Mouse (Mus musculus): ENCODE data around the gene Ift81. TPM values are rescaled to one million over a fixed set of nuclear protein-coding genes. Genes with fewer than 3 reads are reported as not detected.

Ift81 gene
- total RNA-seq, 2 experiments from 2014 or later = 3.7 to 6.2 TPM

- intact Hi-C loops (cut with DNase I; ENCODE audit: low total_unique reads) = no loop called here
- DNase-seq = no peak
Observed at GRCm38 (mm10) chr5:122635228-122635627, 20.9 kb upstream of the Ift81 start.

GRCm38 (mm10) chr5:122627243-122627642 is 12.9 kb upstream of the Ift81 start:
- intact Hi-C loops (cut with DNase I; ENCODE audit: low total_unique reads) = loop anchor here (10.0 kb wide), 1 partner anchor 82 kb away; no protein-coding TSS in a partner anchor
- DNase-seq = peak; percentile 85

DNA sequence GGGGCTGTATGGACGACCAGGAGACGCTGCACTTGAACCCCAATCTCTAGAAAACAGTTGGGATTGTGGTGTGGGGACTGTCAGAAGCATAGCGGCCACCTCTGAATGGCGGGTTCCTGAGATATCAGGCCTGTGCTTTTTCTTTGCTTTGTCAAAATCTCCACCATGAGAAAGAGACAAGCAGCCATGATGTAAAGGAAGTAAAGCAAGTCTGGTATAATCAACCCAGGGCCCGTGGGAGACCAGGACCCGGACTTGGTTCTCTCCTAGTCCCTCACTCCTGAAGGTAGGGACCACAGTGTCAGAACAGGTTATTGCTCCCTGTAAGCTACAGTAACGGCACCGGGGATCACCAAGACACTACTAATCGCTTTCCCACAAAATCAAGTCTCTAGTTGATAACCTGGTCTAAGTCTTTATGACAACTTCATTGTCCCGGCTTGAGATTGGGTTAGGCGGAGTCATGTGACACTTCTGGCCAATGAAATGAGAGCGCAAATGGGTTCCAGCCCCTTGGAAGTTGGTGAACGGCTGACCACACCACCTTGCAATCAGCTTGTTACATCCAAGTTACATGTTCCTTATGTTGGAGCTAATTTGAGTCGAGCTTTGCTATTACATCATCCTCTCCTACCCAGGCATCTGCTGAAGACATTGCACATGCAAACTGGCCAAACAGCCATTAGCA is 11.4 kb upstream of the Ift81 start:
- no peak for DNase-seq
- intact Hi-C loops (cut with DNase I; ENCODE audit: low total_unique reads) = loop anchor here (2.0 to 10.0 kb wide), 2 partner anchors 81 to 225 kb away; no protein-coding TSS in a partner anchor

DNA sequence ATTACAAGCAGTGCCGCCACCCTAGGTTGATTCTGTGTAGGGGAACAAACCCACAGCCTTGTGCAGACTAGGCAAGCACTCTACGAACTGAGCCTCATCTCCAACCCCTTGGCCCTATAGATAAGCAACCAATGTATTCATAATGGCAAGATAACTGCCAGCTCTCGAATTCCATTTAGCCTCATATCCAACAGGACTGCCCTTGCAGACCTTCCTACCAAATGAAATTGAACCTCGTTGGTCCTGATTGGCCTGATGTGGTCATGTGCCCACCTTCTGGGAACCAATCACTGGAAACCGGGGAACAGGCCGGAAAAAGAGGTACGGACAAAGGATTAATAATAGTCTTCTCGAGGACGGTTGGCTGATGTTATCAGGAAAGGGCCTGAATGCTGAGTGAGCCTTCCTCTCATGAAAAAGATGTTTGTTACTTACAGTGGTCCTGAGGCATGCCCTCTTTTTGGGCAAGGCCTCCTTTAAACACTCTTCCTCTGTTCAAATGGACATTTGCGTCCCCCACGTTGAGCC is 10.7 kb upstream of the Ift81 start:
- intact Hi-C loops (cut with DNase I; ENCODE audit: low total_unique reads) = loop anchor here (2.0 to 10.0 kb wide), 2 partner anchors 80 to 224 kb away; no protein-coding TSS in a partner anchor
- no peak for DNase-seq

DNA sequence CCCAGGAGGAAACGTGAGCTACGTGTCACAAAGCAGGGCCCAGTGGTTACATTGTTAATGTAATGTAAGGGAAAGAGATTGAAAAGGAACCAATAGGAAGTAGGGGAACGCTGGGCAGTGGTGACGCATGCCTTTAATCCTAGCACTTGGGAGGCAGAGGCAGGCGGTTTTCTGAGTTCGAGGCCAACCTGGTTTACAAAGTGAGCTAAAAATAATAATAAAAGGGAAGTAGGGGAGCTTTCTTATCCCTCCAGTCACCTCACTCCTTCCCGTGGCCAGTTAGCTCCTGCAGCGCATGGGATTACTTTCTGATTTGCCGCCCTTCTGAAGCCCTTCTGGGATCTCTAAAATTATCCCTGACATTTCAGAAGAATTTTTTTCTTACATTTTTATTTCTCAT is 9.5 kb upstream of the Ift81 start:
- DNase-seq = no peak
- intact Hi-C loops (cut with DNase I; ENCODE audit: low total_unique reads) = loop anchor here (2.0 to 10.0 kb wide), 2 partner anchors 79 to 223 kb away; no protein-coding TSS in a partner anchor

DNA sequence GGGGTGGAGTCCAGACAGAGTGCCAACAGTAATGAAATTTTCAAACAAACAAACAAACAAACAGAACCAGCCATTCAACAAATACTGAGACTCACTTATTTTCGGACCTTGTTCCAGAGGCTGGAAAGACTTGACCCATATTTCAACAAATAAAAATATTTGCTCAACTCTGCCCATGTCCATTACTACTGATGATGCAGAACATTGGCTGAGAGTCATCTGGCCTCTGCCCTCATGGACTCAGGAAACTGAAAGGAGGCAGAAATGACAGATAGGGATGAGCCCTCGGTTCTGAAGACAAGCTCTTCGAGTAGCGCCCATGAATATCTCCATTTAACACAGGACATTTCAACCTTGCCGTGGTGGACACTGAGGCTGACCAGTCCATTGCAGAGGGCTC is 8.2 kb upstream of the Ift81 start:
- intact Hi-C loops (cut with DNase I; ENCODE audit: low total_unique reads) = loop anchor here (10.0 kb wide), 1 partner anchor 78 kb away; no protein-coding TSS in a partner anchor
- no peak for DNase-seq

- intact Hi-C loops (cut with DNase I; ENCODE audit: low total_unique reads) = loop anchor here (10.0 kb wide), 1 partner anchor 77 kb away; no protein-coding TSS in a partner anchor
- DNase-seq = peak; percentile 76
Observed at GRCm38 (mm10) chr5:122621376-122621886, 7.1 kb upstream of the Ift81 start.

DNA sequence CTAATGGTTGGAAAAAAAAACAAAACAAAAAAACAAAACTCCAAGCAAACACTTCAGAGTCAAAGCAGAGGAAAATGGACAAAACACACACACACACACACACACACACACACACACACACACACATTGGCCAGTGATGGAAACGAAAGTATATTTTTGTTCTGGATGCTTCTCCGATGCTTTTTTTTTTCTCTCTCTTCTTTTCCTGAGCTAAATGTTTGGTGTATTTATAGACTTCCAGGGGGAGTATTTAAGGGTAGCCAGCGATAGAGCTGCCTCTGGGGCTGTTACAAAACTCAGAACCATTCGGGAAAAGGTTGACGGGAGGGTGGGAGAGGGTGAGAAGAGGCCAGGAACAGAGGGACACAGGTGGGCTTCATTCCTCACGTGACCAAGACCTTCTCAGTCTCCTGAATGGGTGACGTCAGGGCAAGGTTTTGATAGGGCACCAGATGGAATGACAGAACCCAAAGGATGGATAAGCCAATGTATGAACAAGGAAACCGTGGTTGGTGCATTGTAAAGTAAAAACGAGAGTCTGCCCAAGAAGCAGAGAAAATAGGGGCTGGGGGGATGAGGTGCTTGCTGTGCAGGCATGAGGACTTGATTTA is 5.5 kb upstream of the Ift81 start:
- intact Hi-C loops (cut with DNase I; ENCODE audit: low total_unique reads) = loop anchor here (10.0 kb wide), 1 partner anchor 75 kb away; no protein-coding TSS in a partner anchor
- no peak for DNase-seq

GRCm38 (mm10) chr5:122617718-122618117 is 3.4 kb upstream of the Ift81 start:
- no peak for DNase-seq
- intact Hi-C loops (cut with DNase I; ENCODE audit: low total_unique reads) = no loop called here

DNA sequence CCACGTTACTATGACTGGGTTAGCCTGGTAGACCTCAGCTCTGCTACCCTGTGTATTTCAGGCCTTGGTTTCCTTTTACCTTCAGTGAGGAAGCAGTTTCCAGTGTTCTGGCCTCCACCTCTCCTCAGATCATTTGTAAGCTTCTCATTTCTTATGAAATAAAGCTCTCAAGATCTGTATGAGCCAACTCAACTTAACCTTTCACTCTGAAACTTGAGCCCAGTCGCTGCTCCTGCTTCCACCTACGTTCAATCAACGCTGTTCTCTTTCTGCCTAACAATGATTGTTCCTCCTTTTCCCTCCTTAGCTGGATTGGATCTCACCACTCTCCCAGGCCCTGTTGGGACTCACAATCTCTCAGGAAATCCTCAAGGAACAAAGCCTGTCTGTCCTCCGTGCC is 2.7 kb downstream of the Ift81 start:
- intact Hi-C loops (cut with DNase I; ENCODE audit: low total_unique reads) = no loop called here
- DNase-seq = no peak

DNA sequence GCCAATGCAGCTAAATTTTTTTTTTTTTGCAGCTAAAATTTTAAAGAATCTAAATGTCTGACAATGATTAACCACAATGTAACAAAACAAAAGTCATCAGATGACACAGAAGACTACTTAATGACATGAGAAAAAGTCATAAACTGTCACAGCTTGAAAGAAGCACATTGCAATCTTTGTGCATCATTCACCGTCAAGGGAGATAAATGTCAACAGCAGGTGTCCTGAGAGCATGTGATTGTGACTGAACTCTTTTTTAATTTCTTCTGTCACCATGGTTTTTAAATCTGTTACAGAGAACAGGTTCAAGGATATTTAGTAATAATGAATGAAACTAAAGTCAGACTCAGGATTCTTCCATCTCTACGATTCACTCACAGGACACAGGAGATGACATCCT is 9.4 kb downstream of the Ift81 start:
- intact Hi-C loops (cut with DNase I; ENCODE audit: low total_unique reads) = no loop called here

GRCm38 (mm10) chr5:122602233-122602632 is 12.1 kb downstream of the Ift81 start:
- intact Hi-C loops (cut with DNase I; ENCODE audit: low total_unique reads) = no loop called here
- DNase-seq = peak; percentile 20

More for the DNA sequence above, 9.4 kb downstream of the Ift81 start:
- no peak for DNase-seq

DNA sequence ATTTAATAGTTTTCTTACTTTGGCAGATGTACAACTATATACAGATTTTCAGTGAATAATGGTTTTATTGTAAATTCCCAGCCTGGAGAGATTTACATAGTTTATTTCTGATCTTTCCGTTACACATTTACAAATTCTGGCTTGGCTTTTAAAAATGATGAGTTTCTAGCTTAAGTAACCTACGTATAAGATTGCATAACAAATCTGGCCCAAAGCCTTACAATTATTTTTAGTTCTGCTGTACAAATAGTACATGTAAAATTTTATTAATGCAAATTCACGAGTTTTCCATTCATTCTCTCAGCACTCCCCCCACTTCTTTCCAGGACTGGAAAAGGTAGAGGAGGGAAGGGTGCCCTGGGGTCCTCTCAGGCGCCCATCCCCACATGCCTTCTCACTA is 18.8 kb downstream of the Ift81 start:
- intact Hi-C loops (cut with DNase I; ENCODE audit: low total_unique reads) = no loop called here
- no peak for DNase-seq

GRCm38 (mm10) chr5:122589891-122590290 is 24.4 kb downstream of the Ift81 start:
- intact Hi-C loops (cut with DNase I; ENCODE audit: low total_unique reads) = no loop called here
- no peak for DNase-seq

GRCm38 (mm10) chr5:122585546-122585945 is 28.8 kb downstream of the Ift81 start:
- DNase-seq = no peak
- intact Hi-C loops (cut with DNase I; ENCODE audit: low total_unique reads) = no loop called here

DNA sequence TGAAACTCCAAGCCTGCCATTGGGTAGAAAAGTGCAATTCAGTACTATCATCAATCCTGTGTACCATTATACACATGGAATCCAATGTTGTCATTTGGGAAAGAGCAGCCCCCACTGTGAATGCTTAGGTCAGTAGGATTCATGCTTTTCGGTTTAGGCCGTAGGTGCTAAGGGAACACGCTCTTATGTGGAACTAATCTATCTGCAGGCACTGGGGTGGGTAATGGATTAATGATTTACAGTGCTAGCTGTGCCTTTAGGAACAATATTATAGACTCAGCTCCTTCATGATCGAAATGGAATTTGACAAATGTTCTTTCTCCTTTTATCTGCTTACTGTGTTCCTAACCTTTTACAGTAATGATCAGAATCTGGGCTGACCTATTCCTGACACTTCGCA is 30.2 kb downstream of the Ift81 start:
- DNase-seq = no peak
- intact Hi-C loops (cut with DNase I; ENCODE audit: low total_unique reads) = no loop called here

DNA sequence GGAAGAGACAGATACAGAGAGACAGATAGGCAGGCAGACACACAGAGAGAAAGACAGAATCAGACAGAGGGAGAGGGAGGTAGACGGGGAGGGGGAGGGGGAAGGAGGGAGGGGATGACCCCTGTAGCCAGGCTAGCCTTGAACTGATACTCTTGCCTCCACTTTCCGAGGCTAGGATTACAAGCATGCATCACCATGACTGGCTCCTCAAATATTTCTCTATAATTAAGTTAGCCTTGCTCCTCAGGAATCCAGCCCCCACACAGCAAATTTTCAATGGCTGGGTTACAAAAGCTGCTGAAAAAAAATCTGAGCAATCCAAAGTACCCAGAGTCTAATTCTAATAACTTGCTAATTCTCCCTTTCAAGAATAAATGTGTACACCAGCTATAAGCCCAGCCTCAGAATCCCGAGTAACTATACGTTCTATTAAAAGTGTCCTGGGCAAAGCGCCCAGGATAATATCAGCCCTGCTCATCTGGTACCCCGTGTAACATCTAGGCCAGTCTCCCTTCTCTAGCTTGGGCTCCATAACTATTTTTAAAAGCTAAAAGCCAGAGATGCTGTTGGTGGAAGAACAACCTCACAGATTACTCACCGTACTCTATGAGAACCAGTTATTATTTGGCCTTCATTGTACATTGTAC is 37.5 kb downstream of the Ift81 start:
- DNase-seq = no peak
- intact Hi-C loops (cut with DNase I; ENCODE audit: low total_unique reads) = no loop called here

- intact Hi-C loops (cut with DNase I; ENCODE audit: low total_unique reads) = no loop called here
- no peak for DNase-seq
Observed at GRCm38 (mm10) chr5:122572001-122572400, 42.3 kb downstream of the Ift81 start.

DNA sequence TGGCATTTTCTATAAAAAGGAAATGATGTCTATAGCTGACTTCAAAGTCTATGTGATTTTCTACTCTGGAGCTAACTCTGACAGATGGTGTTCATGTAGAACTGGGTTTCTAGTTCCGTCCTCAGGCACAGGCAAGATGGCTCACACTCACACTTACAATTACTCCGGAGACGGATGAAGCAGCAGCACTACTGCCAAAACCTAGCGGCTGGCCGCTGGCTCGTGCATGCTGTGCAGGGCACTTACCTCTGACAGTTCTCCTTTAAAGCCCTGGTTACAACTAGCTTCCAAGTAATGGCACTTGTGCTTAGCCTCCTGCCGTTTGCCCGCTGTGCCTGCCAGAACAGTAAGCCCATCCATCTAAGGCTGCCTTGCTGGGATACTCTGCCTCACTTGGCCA is 47.7 kb downstream of the Ift81 start:
- intact Hi-C loops (cut with DNase I; ENCODE audit: low total_unique reads) = no loop called here
- DNase-seq = peak; percentile 24

- intact Hi-C loops (cut with DNase I; ENCODE audit: low total_unique reads) = no loop called here
Observed at GRCm38 (mm10) chr5:122560654-122561053, 53.7 kb downstream of the Ift81 start.

More at GRCm38 (mm10) chr5:122560654-122561053, 53.7 kb downstream of the Ift81 start:
- no peak for DNase-seq

All from gastrocnemius, postnatal 14 days (tissue).